Mouse (Mus musculus): ENCODE measurements around the gene Cdc42ep2. TPM values are rescaled to one million over a fixed set of nuclear protein-coding genes. Genes with fewer than 3 reads are reported as not detected.
A peak's percentile ranks its signal among the peaks of the same experiment; 100 is the strongest.

The Cdc42ep2 gene
- total and polyA plus RNA-seq, 3 experiments = 0.13 to 0.25 (median 0.20) TPM

GRCm38 (mm10) chr19:5874969-5875480, 49.6 kb downstream of the Cdc42ep2 start, which contains the start of gene Frmd8:
Frmd8 (minus strand) TSS chr19:5875274.
- Histone ChIP-seq H3K27ac (ENCODE audit: insufficient read depth, low read depth) (peak within 1 kb of the TSS; percentile 23; the same call in 1 of the 2 replicates), H3K27me3 (replicated peaks) (no peaks in the 10 kb centered on the region), H3K4me1 (ENCODE audit: control insufficient read depth in 1 of 2, insufficient read depth in 2 of 2) (peaks cover 22 to 61% of the 10 kb centered on the region in 2 experiments), H3K9me3 (replicated peaks; ENCODE audit: low read length) (no peaks in the 10 kb centered on the region), H3K9ac (ENCODE audit: insufficient read depth, low read depth) (peak within 1 kb of the TSS; percentile 93), H3K4me3 (replicated peaks in 1 of 3; ENCODE audit: low read depth in 2 of 3, low read length in 2 of 3, poor library complexity in 1 of 3) (peak within 1 kb of the TSS; percentile 85 to 93 (median 90)), H3K4me2 (ENCODE audit: insufficient read depth, low read depth, poor library complexity, severe bottlenecking) (peak within 1 kb of the TSS; percentile 88), H3K36me3 (replicated peaks in 1 of 2; ENCODE audit: control insufficient read depth in 1 of 2, insufficient read depth in 1 of 2, low read length in 1 of 2) (peaks cover 31 to 41% of the 10 kb centered on the region in 2 experiments), H3K79me2 (replicated peaks; ENCODE audit: control insufficient read depth, extremely low read depth, insufficient read depth, poor library complexity, severe bottlenecking) (peaks cover 4% of the 10 kb centered on the region; the same call in 1 of the 2 replicates)
- TF ChIP-seq BHLHE40 (IDR thresholded peaks at IDR 0.05; ENCODE audit: low read depth, low read length) = no peak
- peak; percentile 74 for TF ChIP-seq POLR2A (IDR thresholded peaks at IDR 0.05; ENCODE audit: low read depth, low read length)
- peak; percentile 75; the same call in 1 of the 2 replicates for TF ChIP-seq ZMIZ1 (IDR thresholded peaks at IDR 0.05; ENCODE audit: low read depth, low read length)
- no peak for TF ChIP-seq MAFK (IDR thresholded peaks at IDR 0.05; ENCODE audit: insufficient replicate concordance, low read length)
- no peak for TF ChIP-seq KAT2A (IDR thresholded peaks at IDR 0.05; ENCODE audit: insufficient replicate concordance, low read length)
- peak; percentile 24; the same call in 1 of the 2 replicates for TF ChIP-seq IRF4 (IDR thresholded peaks at IDR 0.05; ENCODE audit: low read depth, low read length)
- TF ChIP-seq CHD1 (IDR thresholded peaks at IDR 0.05; ENCODE audit: low read depth, low read length) = 0 out of 2 replicates have a peak, but pooled peaks have one; percentile 6
- TF ChIP-seq MYC (IDR thresholded peaks at IDR 0.05; ENCODE audit: low read depth, low read length) = 0 out of 2 replicates have a peak, but pooled peaks have one; percentile 27
- peak; percentile 88 for TF ChIP-seq NRF1 (IDR thresholded peaks at IDR 0.05; ENCODE audit: low read depth, low read length)
- TF ChIP-seq NELFE (IDR thresholded peaks at IDR 0.05; ENCODE audit: low read depth, low read length) = peak; percentile 71
- TF ChIP-seq MAX (IDR thresholded peaks at IDR 0.05; ENCODE audit: low read length) = 0 out of 2 replicates have a peak, but pooled peaks have one; percentile 27
- TF ChIP-seq HCFC1 (IDR thresholded peaks at IDR 0.05; ENCODE audit: low read depth, low read length) = peak; percentile 44; the same call in 1 of the 2 replicates
- TF ChIP-seq ELF1 (IDR thresholded peaks at IDR 0.05; ENCODE audit: low read depth, low read length) = peak; percentile 56; the same call in 1 of the 2 replicates
- peak; percentile 51 for TF ChIP-seq SIN3A (IDR thresholded peaks at IDR 0.05; ENCODE audit: low read length)
- DNase-seq (ENCODE audit: extremely low read depth) = peak; percentile 96
- in situ Hi-C loops (cut with MboI; ENCODE audit: low pct_ligation_motif_present, low pct_unique_long_range_greater_than_20kb, low sequenced_read_pairs) = loop anchor here (5.0 kb wide), 1 partner anchor 88 kb away; no protein-coding TSS in a partner anchor
- dilution Hi-C loops (cut with MboI; ENCODE audit: extremely low pct_ligation_motif_present, extremely low pct_unique_long_range_greater_than_20kb, low sequenced_read_pairs) = no loop called here

- H3K4me3 ChIP-seq (replicated peaks in 1 of 3; ENCODE audit: low read depth in 2 of 3, low read length in 2 of 3, poor library complexity in 1 of 3) = peak overlapping the region; percentile 85 to 93 (median 90)
- H3K9me3 ChIP-seq (replicated peaks; ENCODE audit: low read length) = no peaks in the 10 kb centered on the region
- H3K27ac ChIP-seq (ENCODE audit: insufficient read depth, low read depth) = 0 out of 2 replicates have a peak overlapping the region, but pooled peaks have one; percentile 2
- TF ChIP-seq CHD1 (IDR thresholded peaks at IDR 0.05; ENCODE audit: low read depth, low read length) (0 out of 2 replicates have a peak, but pooled peaks have one; percentile 17), ZNF384 (IDR thresholded peaks at IDR 0.05; ENCODE audit: low read depth, low read length) (no peak), IRF4 (IDR thresholded peaks at IDR 0.05; ENCODE audit: low read depth, low read length) (no peak)
- peak overlapping the region; percentile 88 for H3K4me2 ChIP-seq (ENCODE audit: insufficient read depth, low read depth, poor library complexity, severe bottlenecking)
- no peaks in the 10 kb centered on the region for H3K27me3 ChIP-seq (replicated peaks)
- peak overlapping the region; percentile 93 for H3K9ac ChIP-seq (ENCODE audit: insufficient read depth, low read depth)
- in situ Hi-C loops (cut with MboI; ENCODE audit: low pct_ligation_motif_present, low pct_unique_long_range_greater_than_20kb, low sequenced_read_pairs) (no loop called here), dilution Hi-C loops (cut with MboI; ENCODE audit: extremely low pct_ligation_motif_present, extremely low pct_unique_long_range_greater_than_20kb, low sequenced_read_pairs) (no loop called here)
- no peak for DNase-seq (ENCODE audit: extremely low read depth)
- H3K79me2 ChIP-seq (replicated peaks; ENCODE audit: control insufficient read depth, extremely low read depth, insufficient read depth, poor library complexity, severe bottlenecking) = peaks cover 4% of the 10 kb centered on the region; the same call in 1 of the 2 replicates
- H3K36me3 ChIP-seq (replicated peaks in 1 of 2; ENCODE audit: control insufficient read depth in 1 of 2, insufficient read depth in 1 of 2, low read length in 1 of 2) = peaks cover 31 to 41% of the 10 kb centered on the region in 2 experiments
- peaks cover 22 to 56% of the 10 kb centered on the region in 2 experiments for H3K4me1 ChIP-seq (ENCODE audit: control insufficient read depth in 1 of 2, insufficient read depth in 2 of 2)
Measured at GRCm38 (mm10) chr19:5874391-5874968, 50.1 kb downstream of the Cdc42ep2 start.
